Mouse (Mus musculus): Measurements from ENCODE around the gene Klhl9. TPM values are rescaled to one million over a fixed set of nuclear protein-coding genes. Genes with fewer than 3 reads are reported as not detected.

Gene Klhl9
- 10 to 100 TPM in 1 of 2 experiments, 1 to 10 TPM in 1; 1.1 to 12.5 TPM for polyA plus RNA-seq (2012; fragmentation: generic; extraction: Trizol)

DNA sequence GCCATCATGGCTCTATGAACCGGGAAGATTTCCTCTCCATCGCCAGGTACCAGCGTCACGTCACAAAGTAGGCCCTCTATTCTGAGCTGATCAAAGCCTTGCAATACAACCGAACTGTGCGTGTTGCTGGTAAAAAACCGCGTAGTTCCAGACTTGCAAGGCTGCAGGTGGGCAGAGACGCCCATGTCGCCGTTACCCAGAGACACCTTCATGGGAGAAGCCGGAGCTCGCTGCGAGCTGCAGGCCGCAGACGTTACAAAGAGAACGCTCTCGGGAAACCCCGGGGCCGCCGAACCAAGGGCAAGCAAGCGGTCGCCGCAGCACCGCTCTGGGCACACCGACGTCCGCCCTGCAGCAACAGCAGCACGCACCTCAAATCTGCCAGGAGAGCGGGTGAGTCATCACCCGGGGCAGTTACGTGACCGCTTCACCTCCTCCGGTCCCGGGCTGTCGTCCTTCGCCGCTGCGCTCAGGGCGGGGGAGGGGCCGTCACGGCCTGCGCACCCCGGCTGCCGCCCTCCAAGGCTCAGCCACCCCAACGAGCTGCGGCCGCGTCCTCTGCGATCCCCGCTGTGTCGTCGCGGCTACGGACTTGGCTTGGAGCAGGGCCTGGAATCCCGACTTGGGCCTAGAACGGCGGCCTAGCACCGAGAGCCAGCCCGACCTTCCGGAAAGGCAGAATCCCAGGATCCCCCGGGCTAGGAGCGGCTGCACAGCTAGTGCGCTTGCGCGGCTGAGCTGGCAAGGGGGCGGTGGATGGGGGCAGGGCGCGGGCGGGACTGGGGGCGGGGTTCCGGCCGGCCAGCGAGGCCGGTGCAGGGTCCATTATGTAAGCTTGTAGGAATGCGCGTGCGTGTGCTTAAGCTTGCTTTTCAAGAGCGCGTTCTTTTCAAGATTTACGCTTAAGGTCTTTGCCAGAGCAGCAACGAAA, at the start of gene Klhl9, which contains the start of gene Gm26566:
TSS of gene Klhl9 (minus strand) at position 675 of the 931 bp plus-strand sequence.
TSS of gene Gm26566 (plus strand) at position 15 of the 931 bp plus-strand sequence.

GRCm38 (mm10) chr4:88759610-88760268, 37.5 kb upstream of the Klhl9 start, which contains the start of gene Gm13283:
TSS of gene Gm13283 (plus strand) at chr4:88760119.

DNA sequence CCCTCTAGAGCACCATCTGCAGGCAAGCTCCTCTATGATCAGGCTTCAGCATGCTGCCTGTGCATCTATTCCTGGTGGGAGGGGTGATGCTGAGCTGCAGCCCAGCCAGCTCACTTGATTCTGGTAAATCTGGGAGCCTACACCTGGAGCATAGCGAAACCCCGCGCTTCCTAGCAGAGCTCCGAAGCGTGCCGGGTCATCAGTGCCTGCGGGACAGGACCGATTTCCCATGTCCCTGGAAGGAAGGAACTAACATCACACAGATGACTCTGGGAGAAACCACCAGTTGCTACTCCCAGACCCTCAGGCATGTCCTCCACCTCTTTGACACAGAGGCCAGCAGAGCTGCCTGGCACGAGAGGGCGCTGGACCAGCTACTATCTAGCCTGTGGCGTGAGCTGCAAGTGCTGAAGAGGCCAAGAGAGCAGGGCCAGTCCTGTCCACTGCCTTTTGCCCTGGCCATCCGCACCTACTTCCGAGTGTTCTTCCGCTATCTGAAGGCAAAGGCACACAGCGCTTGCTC, 32.6 kb upstream of the Klhl9 start, which contains the start of gene Gm13271:
TSS of gene Gm13271 (plus strand) at position 51 of the 523 bp plus-strand sequence.

GRCm38 (mm10) chr4:88691259-88691658, 31.0 kb downstream of the Klhl9 start, which contains the start of gene Ifnab:
TSS of gene Ifnab (minus strand) at chr4:88691359.

GRCm38 (mm10) chr4:88683812-88684211, 38.5 kb downstream of the Klhl9 start, which contains the start of gene Ifna2:
TSS of gene Ifna2 (minus strand) at chr4:88683912.

DNA sequence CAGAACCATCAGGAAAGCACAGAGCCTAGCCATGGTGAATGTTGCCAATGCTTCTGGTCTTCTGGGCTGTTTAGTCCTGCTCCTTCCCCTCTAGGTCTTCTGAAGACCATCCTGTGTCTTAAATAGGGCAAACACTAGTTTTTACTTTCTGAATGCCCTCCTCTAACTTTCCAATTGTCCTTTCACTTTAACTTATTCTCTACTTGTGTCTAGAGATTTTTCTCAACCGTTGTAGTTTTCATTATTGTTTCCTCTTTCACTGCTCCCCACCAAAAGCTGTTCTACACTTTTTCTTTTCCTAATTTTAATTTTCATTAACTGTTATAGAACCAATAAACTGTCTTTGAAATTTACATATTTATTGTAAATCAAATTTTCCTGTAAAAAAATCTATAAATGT, 45.4 kb downstream of the Klhl9 start, which contains the start of gene Ifna16:
TSS of gene Ifna16 (minus strand) at position 101 of the 400 bp plus-strand sequence.

Other genes with a start within 250 kb of the Klhl9 start
- gene Ifnb1, start 199.7 kb downstream of the Klhl9 start, polyA plus RNA-seq (2012; fragmentation: generic; extraction: Trizol), result not detected
- not detected for gene Ifna15, start 164.2 kb downstream of the Klhl9 start, polyA plus RNA-seq (2012; fragmentation: generic; extraction: Trizol)
- not detected for gene Ifna14, start 150.7 kb downstream of the Klhl9 start, polyA plus RNA-seq (2012; fragmentation: generic; extraction: Trizol)
- gene Ifna9, start 130.1 kb downstream of the Klhl9 start, polyA plus RNA-seq (2012; fragmentation: generic; extraction: Trizol), result not detected
- not detected for gene Ifna12, start 119.1 kb downstream of the Klhl9 start, polyA plus RNA-seq (2012; fragmentation: generic; extraction: Trizol)
- gene C87499, start 88.1 kb downstream of the Klhl9 start, polyA plus RNA-seq (2012; fragmentation: generic; extraction: Trizol), result not detected
- gene Ifna13, start 78.0 kb downstream of the Klhl9 start, polyA plus RNA-seq (2012; fragmentation: generic; extraction: Trizol), result not detected
- gene Ifna16, start 45.5 kb downstream of the Klhl9 start, polyA plus RNA-seq (2012; fragmentation: generic; extraction: Trizol), result not detected
- not detected for gene Ifna2, start 38.6 kb downstream of the Klhl9 start, polyA plus RNA-seq (2012; fragmentation: generic; extraction: Trizol)
- gene Ifnab, start 31.1 kb downstream of the Klhl9 start, polyA plus RNA-seq (2012; fragmentation: generic; extraction: Trizol), result under 1 TPM in 1 of 2 experiments, not detected in 1; 0.05 TPM
- 1 to 10 TPM in 1 of 2 experiments, under 1 TPM in 1; 0.08 to 1.1 TPM for gene Gm26566, start 660 bp downstream of the Klhl9 start, polyA plus RNA-seq (2012; fragmentation: generic; extraction: Trizol)
- not detected for gene Gm13271, start 32.4 kb upstream of the Klhl9 start, polyA plus RNA-seq (2012; fragmentation: generic; extraction: Trizol)
- not detected for gene Gm13283, start 37.7 kb upstream of the Klhl9 start, polyA plus RNA-seq (2012; fragmentation: generic; extraction: Trizol)
- 1 to 10 TPM; 1.2 to 3.1 TPM for gene Gm13290, start 51.4 kb upstream of the Klhl9 start, polyA plus RNA-seq (2012; fragmentation: generic; extraction: Trizol)
- not detected for gene Gm13289, start 54.5 kb upstream of the Klhl9 start, polyA plus RNA-seq (2012; fragmentation: generic; extraction: Trizol)
- gene Gm13272, start 57.4 kb upstream of the Klhl9 start, polyA plus RNA-seq (2012; fragmentation: generic; extraction: Trizol), result under 1 TPM; 0.21 to 0.38 TPM
- not detected for gene Ifnz, start 59.7 kb upstream of the Klhl9 start, polyA plus RNA-seq (2012; fragmentation: generic; extraction: Trizol)
- 1 to 10 TPM in 1 of 2 experiments, under 1 TPM in 1; 0.42 to 1.7 TPM for gene Gm13276, start 63.2 kb upstream of the Klhl9 start, polyA plus RNA-seq (2012; fragmentation: generic; extraction: Trizol)
- gene Gm13277, start 66.2 kb upstream of the Klhl9 start, polyA plus RNA-seq (2012; fragmentation: generic; extraction: Trizol), result not detected
- not detected for gene Gm13278, start 69.1 kb upstream of the Klhl9 start, polyA plus RNA-seq (2012; fragmentation: generic; extraction: Trizol)
- gene Gm13275, start 72.0 kb upstream of the Klhl9 start, polyA plus RNA-seq (2012; fragmentation: generic; extraction: Trizol), result 1 to 10 TPM in 1 of 2 experiments, under 1 TPM in 1; 0.14 to 1.1 TPM
- gene Gm13279, start 74.9 kb upstream of the Klhl9 start, polyA plus RNA-seq (2012; fragmentation: generic; extraction: Trizol), result not detected
- not detected for gene Gm13285, start 77.2 kb upstream of the Klhl9 start, polyA plus RNA-seq (2012; fragmentation: generic; extraction: Trizol)
- gene Gm13287, start 80.8 kb upstream of the Klhl9 start, polyA plus RNA-seq (2012; fragmentation: generic; extraction: Trizol), result 1 to 10 TPM in 1 of 2 experiments, under 1 TPM in 1; 0.14 to 1.1 TPM
- gene Gm13288, start 83.1 kb upstream of the Klhl9 start, polyA plus RNA-seq (2012; fragmentation: generic; extraction: Trizol), result under 1 TPM; 0.05 to 0.50 TPM
- not detected for gene Ifna7, start 93.8 kb upstream of the Klhl9 start, polyA plus RNA-seq (2012; fragmentation: generic; extraction: Trizol)
- gene Ifna11, start 97.5 kb upstream of the Klhl9 start, polyA plus RNA-seq (2012; fragmentation: generic; extraction: Trizol), result not detected
- gene Ifna6, start 105.0 kb upstream of the Klhl9 start, polyA plus RNA-seq (2012; fragmentation: generic; extraction: Trizol), result not detected
- not detected for gene Ifna5, start 113.1 kb upstream of the Klhl9 start, polyA plus RNA-seq (2012; fragmentation: generic; extraction: Trizol)
- not detected for gene Ifna4, start 119.4 kb upstream of the Klhl9 start, polyA plus RNA-seq (2012; fragmentation: generic; extraction: Trizol)
- gene Ifna1, start 127.6 kb upstream of the Klhl9 start, polyA plus RNA-seq (2012; fragmentation: generic; extraction: Trizol), result not detected
- gene Ifne, start 157.7 kb upstream of the Klhl9 start, polyA plus RNA-seq (2012; fragmentation: generic; extraction: Trizol), result under 1 TPM in 1 of 2 experiments, not detected in 1; 0.08 TPM